Mouse (Mus musculus) lung, postnatal 36 days (tissue): ENCODE data around the gene Lypd6b.

ENCODE experiments used
- DNase-seq: peaks from one replicate; pipeline ENCODE4 v3.0.0; 2022; ENCODE audit warnings: mixed read lengths

The Lypd6b gene

DNA sequence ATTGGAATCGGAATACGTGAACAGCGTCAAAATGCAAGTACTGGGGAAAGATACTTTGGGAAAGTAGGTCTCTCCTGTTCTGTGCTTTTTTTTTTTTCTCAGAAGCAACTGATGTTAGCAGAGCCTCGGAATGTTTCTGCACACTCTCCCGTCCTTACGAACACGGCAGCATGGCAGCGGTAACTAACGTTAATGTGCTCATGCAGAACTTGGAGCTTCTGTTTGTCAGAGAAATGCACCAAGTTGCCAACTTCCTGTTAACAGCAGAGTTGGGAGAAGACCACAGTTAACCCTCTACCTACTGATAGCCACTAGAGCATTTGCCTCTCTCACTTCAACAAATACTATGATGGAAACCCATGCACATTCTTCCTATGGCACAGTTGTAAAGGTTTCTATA is 93.0 kb downstream of the Lypd6b start:
- no peak for DNase-seq

GRCm38 (mm10) chr2:49881002-49881401 is 93.5 kb downstream of the Lypd6b start:
- DNase-seq: no peak

DNA sequence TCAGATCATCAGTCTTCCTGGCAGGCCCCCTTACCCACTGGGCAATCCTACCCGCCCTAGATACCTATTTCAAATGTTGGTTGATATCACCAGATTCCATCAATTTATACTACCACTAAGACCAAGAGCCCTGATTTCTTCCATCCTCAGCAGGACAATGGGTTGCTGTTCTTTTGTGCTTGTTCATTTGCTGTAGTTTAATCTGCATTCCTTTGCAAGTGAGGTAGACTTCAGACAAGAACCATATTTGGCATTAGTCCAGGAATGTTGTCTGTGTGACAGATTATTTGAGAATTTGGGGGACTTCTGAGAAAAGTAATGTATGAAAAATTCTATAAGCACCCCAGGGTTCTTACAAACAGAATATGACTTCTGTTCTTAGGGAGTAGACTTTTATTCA is 95.0 kb downstream of the Lypd6b start:
- DNase-seq: no peak

DNA sequence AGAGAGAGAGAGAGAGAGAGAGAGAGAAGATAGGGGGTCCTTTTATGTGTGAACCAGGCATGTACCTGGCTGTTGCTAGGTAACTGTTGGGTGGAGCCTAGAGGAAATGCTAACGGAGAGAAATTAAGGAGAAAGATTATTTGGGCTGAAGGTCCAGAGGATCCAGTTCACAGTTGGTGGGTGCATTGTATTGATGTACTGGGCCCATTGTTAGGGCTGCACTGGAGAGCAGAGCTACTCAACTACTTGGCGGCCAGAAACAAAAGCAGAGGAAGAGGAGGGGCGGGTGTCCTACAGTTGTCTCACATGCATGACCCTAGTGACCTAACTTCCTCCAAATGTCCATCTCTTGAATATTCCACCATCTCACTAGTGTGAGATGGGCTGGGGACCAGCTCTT is 96.5 kb downstream of the Lypd6b start:
- DNase-seq: no peak

DNA sequence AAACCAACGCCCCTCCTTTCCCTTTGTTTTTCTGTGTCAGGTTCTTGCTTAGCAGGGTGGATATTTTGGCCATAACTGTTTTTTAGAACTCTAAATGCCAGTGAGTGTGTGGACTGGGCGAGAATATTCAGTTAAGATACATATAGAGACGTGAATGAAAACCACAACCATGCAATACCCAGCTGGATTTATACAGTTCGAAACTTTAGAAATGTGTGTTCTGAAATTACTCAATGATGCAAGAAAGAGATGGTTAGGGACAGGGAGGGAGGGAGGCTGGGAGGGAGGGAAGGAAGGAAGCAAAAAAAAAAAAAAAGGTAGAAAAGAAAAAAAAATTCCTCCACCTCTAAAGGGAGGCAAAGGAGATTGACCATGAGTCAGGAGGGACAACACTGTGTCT is 98.7 kb downstream of the Lypd6b start:
- DNase-seq: no peak

DNA sequence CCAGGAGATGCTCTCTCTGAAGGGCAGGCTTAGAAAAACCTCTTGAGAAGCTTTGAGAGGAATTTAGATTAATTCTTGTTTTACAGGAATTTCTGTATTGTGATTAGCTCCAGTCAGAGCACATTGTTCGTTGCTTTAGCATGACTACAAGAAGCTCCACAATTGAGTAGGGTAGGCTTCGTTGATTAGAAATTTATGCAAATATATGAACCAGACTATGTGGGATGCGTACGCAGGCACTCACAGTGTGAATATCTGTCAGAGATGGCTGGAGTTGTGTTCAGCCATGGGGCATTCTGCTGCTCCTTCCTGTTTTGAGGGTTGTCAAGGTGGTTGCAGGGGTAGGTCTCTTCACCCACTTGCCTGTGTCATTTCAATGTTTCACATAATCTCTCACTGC is 100.9 kb downstream of the Lypd6b start:
- no peak for DNase-seq

DNA sequence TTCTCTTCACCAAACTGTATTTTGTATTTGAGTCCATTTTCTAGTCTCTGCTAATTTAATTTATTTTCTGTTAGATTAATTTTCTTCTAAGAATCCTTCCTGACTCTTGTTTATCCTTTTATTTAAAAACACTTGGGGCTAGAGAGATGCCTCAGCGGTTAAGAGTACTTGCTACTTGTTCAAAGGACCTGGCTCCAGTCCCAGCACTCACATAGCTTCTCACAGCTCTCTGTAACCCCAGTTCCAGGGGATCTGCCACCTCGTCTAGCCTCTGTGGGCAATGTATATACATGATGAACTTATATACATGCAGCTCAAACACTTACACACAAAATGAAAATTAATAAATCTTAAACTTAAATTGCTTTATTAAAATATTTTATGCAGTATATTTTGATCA is 103.2 kb downstream of the Lypd6b start:
- peak; percentile 42 for DNase-seq

DNA sequence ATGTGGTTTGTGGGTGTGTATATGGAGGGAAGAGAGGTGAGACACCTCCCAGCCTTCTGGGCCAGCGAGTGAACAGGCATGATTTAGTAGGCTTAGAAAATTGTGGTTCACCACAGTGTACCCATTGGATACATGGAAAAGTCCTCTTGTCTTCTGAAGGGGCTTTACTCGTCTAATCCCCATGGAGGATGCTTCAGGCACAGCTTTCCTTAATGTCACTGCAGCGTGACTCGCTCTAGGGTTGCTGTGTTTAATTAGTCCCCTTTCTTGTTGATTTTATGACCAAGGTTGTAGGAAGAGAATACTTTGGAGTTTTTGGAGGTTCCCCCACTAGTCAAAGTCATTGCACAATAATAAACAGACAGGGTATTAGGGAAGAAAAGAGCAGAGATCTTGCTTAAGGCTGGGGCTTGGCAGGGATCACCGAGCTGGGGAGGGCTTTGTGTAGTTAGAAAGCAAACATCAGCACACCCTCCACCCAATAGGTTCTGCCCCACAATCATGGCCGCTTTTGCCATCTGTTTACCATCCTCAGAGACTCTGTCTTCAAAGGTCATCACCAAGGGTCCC is 122.4 kb downstream of the Lypd6b start:
- no peak for DNase-seq

DNA sequence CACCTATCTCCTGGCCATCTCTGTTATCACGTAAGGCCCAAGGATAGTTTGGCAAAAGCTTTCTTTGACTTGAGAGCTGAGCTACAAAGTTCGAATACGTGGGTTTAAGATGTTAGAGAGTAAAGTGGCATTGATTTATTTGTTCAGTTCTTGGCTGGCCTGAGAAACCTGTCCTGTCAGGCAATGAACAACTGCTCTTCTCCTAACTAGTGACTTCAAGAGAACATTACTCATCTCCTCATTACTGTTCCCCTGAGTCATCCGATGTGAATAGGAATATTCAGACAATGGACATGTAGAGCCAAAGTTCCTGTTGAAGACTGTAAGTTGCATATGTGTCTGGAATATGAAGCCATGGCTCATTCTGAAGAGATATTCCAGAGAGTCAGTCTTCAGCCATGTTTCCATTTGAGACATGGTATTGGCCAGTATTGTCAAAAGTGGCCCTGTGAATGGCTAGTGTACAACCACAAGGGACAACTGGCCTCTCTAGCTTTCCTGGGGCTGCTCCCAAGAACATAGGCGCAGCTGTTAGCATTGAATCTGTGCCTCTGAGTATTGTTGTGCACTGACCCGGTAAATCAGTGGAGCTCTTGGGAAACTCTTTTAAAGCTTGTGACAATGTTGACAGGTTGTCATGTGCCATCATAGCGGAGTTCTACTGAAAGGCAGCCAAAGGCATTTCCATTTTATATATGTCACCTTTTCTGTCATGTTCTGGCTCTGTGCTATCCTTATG is 124.0 kb downstream of the Lypd6b start:
- DNase-seq: no peak

GRCm38 (mm10) chr2:49912261-49912895 is 124.9 kb downstream of the Lypd6b start:
- DNase-seq: no peak

DNA sequence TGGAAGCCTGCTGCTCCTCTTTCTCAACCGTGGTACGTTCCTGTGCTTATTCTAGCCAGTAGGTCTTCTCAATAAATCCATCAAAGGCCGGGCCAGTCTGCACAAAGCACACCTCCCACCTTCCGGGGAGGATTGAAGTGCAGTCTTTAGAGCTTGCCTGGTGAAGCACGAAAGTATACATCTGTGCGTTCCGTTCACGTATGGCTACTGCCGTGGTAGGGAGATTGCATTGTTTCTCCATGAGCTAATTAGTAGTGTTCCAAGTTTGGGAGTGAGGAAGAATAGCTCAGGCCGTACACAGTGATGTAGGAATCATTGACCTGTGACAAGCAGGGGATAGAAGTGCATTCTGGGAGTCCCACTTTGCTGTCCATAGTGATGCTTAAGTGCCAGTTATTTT is 130.0 kb downstream of the Lypd6b start:
- no peak for DNase-seq

- no peak for DNase-seq
These were observed 130.6 kb downstream of the Lypd6b start for GRCm38 (mm10) chr2:49918132-49918531.

DNA sequence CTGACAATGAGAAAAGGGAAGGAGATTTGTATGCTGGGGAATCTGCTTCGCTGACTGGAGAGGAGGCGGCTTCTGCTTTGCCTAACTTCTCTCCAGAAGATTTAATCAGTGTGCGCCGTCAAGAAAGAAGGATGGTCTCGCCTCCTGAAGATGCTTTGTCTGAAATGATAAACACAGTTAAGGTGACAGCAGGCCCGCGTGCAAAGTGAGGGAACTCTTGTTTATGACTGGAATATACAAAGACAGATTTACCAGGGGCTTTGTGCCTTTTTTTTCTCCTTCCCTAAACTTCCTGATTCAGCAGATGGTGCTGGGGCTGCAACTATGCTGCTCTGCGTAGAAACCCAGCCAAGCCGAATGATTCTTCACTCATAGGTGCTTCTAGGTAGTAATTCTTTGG is 131.2 kb downstream of the Lypd6b start:
- DNase-seq: no peak

DNA sequence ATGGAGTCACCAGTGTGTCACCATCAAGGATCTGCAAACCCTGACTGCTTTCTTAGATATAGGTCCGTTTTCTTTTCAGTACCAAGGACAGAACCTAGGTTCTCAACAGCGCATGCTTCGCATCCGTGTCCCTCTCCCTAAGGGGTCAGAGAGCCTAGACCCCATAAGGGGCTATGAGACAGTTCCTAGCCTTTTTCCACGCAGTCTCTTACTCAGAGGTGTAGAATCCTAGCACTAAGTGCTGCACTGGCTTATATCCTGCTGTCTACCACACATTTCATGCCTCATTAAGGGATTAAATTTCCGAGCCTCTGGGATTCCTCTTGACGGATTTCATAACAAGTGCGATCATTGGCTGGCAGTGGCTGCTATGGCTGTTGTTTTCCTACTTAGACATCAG is 134.5 kb downstream of the Lypd6b start:
- DNase-seq: no peak

- DNase-seq: no peak
These were observed 135.3 kb downstream of the Lypd6b start for GRCm38 (mm10) chr2:49922810-49923209.

GRCm38 (mm10) chr2:49926186-49926585 is 138.7 kb downstream of the Lypd6b start:
- DNase-seq: no peak

GRCm38 (mm10) chr2:49927362-49927761 is 139.9 kb downstream of the Lypd6b start:
- DNase-seq: no peak

DNA sequence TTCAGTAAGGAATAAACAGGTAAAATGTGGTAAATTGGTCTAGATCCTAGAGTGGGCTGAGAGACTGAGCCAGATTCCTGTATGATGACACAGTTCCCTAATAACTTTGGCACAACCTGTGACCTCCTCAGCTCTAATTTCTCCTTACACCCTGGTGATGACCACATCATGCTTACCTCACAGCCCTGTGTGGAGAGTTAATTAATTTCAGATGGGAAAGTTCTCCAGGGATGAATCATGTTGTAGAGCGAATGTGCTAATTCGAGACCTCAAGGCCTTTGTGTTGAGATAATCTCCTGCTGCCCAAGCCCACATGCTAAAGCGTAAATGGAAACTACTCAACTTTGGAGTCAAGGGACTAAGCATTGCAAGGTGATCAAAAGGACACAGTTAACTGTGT is 142.4 kb downstream of the Lypd6b start:
- no peak for DNase-seq

- DNase-seq: no peak
These were observed 150.1 kb downstream of the Lypd6b start for GRCm38 (mm10) chr2:49937621-49938020.

- DNase-seq: no peak
These were observed 150.8 kb downstream of the Lypd6b start for GRCm38 (mm10) chr2:49938246-49938645.

DNA sequence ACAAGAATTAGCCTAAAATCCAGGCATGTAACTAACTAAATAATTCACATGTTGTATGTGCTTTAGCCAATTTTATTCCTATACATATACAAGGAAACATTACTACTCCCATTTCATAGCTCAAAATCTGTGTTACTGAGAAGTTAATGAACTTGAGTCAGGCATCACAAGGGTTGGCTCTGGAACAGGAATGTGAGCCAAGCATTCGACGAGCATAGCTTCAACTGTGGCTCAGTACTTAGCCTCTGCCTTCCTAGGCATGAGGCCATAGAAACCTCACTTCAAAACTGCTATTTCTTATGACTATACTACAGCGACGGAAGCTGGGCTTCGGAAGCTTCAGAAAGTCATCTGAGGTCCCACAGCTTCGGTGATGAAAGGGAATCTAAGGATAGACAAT is 152.9 kb downstream of the Lypd6b start:
- peak; percentile 4 for DNase-seq

- DNase-seq: no peak
These were observed 154.6 kb downstream of the Lypd6b start for GRCm38 (mm10) chr2:49942100-49942499.

DNA sequence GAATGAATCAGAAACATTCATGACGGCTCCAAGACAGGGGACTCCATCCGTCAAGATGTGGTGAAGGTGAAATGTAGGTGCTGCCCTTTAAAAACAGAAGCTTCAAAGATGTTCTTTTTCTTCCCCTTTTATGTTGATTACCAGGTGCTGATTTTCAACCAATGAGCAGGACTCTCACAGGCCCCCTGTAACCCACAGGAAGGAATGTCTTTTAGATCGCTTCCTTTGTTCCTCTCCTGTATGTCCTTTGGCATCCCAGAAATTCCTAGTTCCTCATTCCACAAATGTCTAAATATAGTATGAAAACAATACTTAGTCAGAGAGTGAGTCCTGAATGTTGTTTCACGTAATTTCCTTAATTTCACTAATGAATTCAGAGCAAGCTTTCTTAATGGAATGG is 164.2 kb downstream of the Lypd6b start:
- DNase-seq: no peak

- DNase-seq: no peak
These were observed 165.3 kb downstream of the Lypd6b start for GRCm38 (mm10) chr2:49952632-49953293.
